Mouse (Mus musculus): ENCODE measurements around the gene Cd200r4. TPM values are rescaled to one million over a fixed set of nuclear protein-coding genes. Genes with fewer than 3 reads are reported as not detected.
"Not testable (repeated sequence)": the region's sequence is repeated elsewhere in the genome, so short reads cannot be mapped to it uniquely, and the experiment has no call there.

The Cd200r4 gene
- polyA plus RNA-seq, 1 experiment from 2014 or later: 0.11 TPM

GRCm38 (mm10) chr16:44820545-44820944 lies 9.0 kb downstream of the Cd200r4 start:
- H3K27ac ChIP-seq (ENCODE audit: low read length): no peak overlapping the region
- no peaks in the 10 kb centered on the region for H3K9me3 ChIP-seq (ENCODE audit: control insufficient read depth, low read length)
- WGBS: 66% methylated on average over 4 of the region's 4 CpGs
- ATAC-seq (ENCODE audit: low read depth): no peak
- H3K27me3 ChIP-seq (ENCODE audit: control insufficient read depth, insufficient read depth, low read depth, low read length): no peaks in the 10 kb centered on the region
- H3K9ac ChIP-seq (ENCODE audit: low read length): no peak overlapping the region
- no peak overlapping the region for H3K4me2 ChIP-seq (ENCODE audit: low read depth, low read length)
- no peak overlapping the region for H3K4me3 ChIP-seq (ENCODE audit: low read length)
- H3K36me3 ChIP-seq (ENCODE audit: control insufficient read depth, insufficient read depth, low read length): no peaks in the 10 kb centered on the region
- H3K4me1 ChIP-seq (replicated peaks; ENCODE audit: control insufficient read depth, insufficient read depth, low read length): no peaks in the 10 kb centered on the region

GRCm38 (mm10) chr16:44832286-44832685 lies 20.8 kb downstream of the Cd200r4 start:
- Histone ChIP-seq H3K9ac (ENCODE audit: low read length) (no peak overlapping the region), H3K4me1 (replicated peaks; ENCODE audit: control insufficient read depth, insufficient read depth, low read length) (no peaks in the 10 kb centered on the region), H3K4me2 (ENCODE audit: low read depth, low read length) (no peak overlapping the region), H3K27ac (ENCODE audit: low read length) (no peak overlapping the region), H3K4me3 (ENCODE audit: low read length) (no peak overlapping the region), H3K36me3 (ENCODE audit: control insufficient read depth, insufficient read depth, low read length) (no peaks in the 10 kb centered on the region), H3K27me3 (ENCODE audit: control insufficient read depth, insufficient read depth, low read depth, low read length) (no peaks in the 10 kb centered on the region), H3K9me3 (ENCODE audit: control insufficient read depth, low read length) (no peaks in the 10 kb centered on the region)
- no peak for ATAC-seq (ENCODE audit: low read depth)
- WGBS: 35% methylated on average over 3 of the region's 3 CpGs

- ATAC-seq (ENCODE audit: low read depth); H3K4me2 ChIP-seq (ENCODE audit: low read depth, low read length); H3K4me3 ChIP-seq (ENCODE audit: low read length); H3K9ac ChIP-seq (ENCODE audit: low read length); H3K27me3 ChIP-seq (ENCODE audit: control insufficient read depth, insufficient read depth, low read depth, low read length); H3K36me3 ChIP-seq (ENCODE audit: control insufficient read depth, insufficient read depth, low read length); H3K27ac ChIP-seq (ENCODE audit: low read length); H3K4me1 ChIP-seq (replicated peaks; ENCODE audit: control insufficient read depth, insufficient read depth, low read length); H3K9me3 ChIP-seq (ENCODE audit: control insufficient read depth, low read length): not testable (repeated sequence)
- WGBS: 35% methylated on average over 2 of the region's 2 CpGs
Measured at GRCm38 (mm10) chr16:44833189-44833588, 21.7 kb downstream of the Cd200r4 start.

GRCm38 (mm10) chr16:44866797-44867196 lies 55.3 kb downstream of the Cd200r4 start, which contains the start of gene Cd200r2:
TSS of gene Cd200r2 (plus strand) at chr16:44867097.
- no peak within 1 kb of the TSS for H3K27ac ChIP-seq (ENCODE audit: low read length)
- no peak within 1 kb of the TSS for H3K4me2 ChIP-seq (ENCODE audit: low read depth, low read length)
- no peak within 1 kb of the TSS for H3K9ac ChIP-seq (ENCODE audit: low read length)
- H3K27me3 ChIP-seq (ENCODE audit: control insufficient read depth, insufficient read depth, low read depth, low read length): no peaks in the 10 kb centered on the region
- H3K4me1 ChIP-seq (replicated peaks; ENCODE audit: control insufficient read depth, insufficient read depth, low read length): no peaks in the 10 kb centered on the region
- no peak within 1 kb of the TSS for H3K4me3 ChIP-seq (ENCODE audit: low read length)
- H3K9me3 ChIP-seq (ENCODE audit: control insufficient read depth, low read length): no peaks in the 10 kb centered on the region
- no peak for ATAC-seq (ENCODE audit: low read depth)
- WGBS: 77% methylated on average over 2 of the region's 2 CpGs
- no peaks in the 10 kb centered on the region for H3K36me3 ChIP-seq (ENCODE audit: control insufficient read depth, insufficient read depth, low read length)

GRCm38 (mm10) chr16:44875178-44875577 lies 63.6 kb downstream of the Cd200r4 start:
- Histone ChIP-seq H3K27me3 (ENCODE audit: control insufficient read depth, insufficient read depth, low read depth, low read length) (no peaks in the 10 kb centered on the region), H3K4me2 (ENCODE audit: low read depth, low read length) (no peak overlapping the region), H3K4me3 (ENCODE audit: low read length) (no peak overlapping the region), H3K4me1 (replicated peaks; ENCODE audit: control insufficient read depth, insufficient read depth, low read length) (no peaks in the 10 kb centered on the region), H3K36me3 (ENCODE audit: control insufficient read depth, insufficient read depth, low read length) (no peaks in the 10 kb centered on the region), H3K9ac (ENCODE audit: low read length) (no peak overlapping the region), H3K27ac (ENCODE audit: low read length) (no peak overlapping the region), H3K9me3 (ENCODE audit: control insufficient read depth, low read length) (no peaks in the 10 kb centered on the region)
- ATAC-seq (ENCODE audit: low read depth): peak; percentile 45; the same call in 1 of the 2 replicates
- WGBS: 24% methylated on average over 1 of the region's 1 CpGs

- no peak for ATAC-seq (ENCODE audit: low read depth)
- H3K27ac ChIP-seq (ENCODE audit: low read length): no peak overlapping the region
- no peak overlapping the region for H3K9ac ChIP-seq (ENCODE audit: low read length)
- H3K36me3 ChIP-seq (ENCODE audit: control insufficient read depth, insufficient read depth, low read length): no peaks in the 10 kb centered on the region
- H3K4me3 ChIP-seq (ENCODE audit: low read length): no peak overlapping the region
- no peaks in the 10 kb centered on the region for H3K4me1 ChIP-seq (replicated peaks; ENCODE audit: control insufficient read depth, insufficient read depth, low read length)
- WGBS: 60% methylated on average over 5 of the region's 5 CpGs
- H3K9me3 ChIP-seq (ENCODE audit: control insufficient read depth, low read length): no peaks in the 10 kb centered on the region
- H3K4me2 ChIP-seq (ENCODE audit: low read depth, low read length): no peak overlapping the region
- H3K27me3 ChIP-seq (ENCODE audit: control insufficient read depth, insufficient read depth, low read depth, low read length): no peaks in the 10 kb centered on the region
Measured at GRCm38 (mm10) chr16:44876625-44877024, 65.1 kb downstream of the Cd200r4 start.

GRCm38 (mm10) chr16:44877595-44877994 lies 66.1 kb downstream of the Cd200r4 start:
- no peak overlapping the region for H3K27ac ChIP-seq (ENCODE audit: low read length)
- no peak for ATAC-seq (ENCODE audit: low read depth)
- H3K9me3 ChIP-seq (ENCODE audit: control insufficient read depth, low read length): no peaks in the 10 kb centered on the region
- WGBS: 68% methylated on average over 6 of the region's 6 CpGs
- H3K36me3 ChIP-seq (ENCODE audit: control insufficient read depth, insufficient read depth, low read length): no peaks in the 10 kb centered on the region
- H3K4me3 ChIP-seq (ENCODE audit: low read length): no peak overlapping the region
- no peak overlapping the region for H3K4me2 ChIP-seq (ENCODE audit: low read depth, low read length)
- H3K4me1 ChIP-seq (replicated peaks; ENCODE audit: control insufficient read depth, insufficient read depth, low read length): no peaks in the 10 kb centered on the region
- H3K27me3 ChIP-seq (ENCODE audit: control insufficient read depth, insufficient read depth, low read depth, low read length): no peaks in the 10 kb centered on the region
- no peak overlapping the region for H3K9ac ChIP-seq (ENCODE audit: low read length)

Other genes with a start within 250 kb of the Cd200r4 start
- gene Nepro, start 87.4 kb upstream of the Cd200r4 start, polyA plus RNA-seq (2015; fragmentation: Nextera tagmentation; extraction: Ambion mirVana): 8.1 and 8.4 TPM in 2 replicates
- gene Gtpbp8, start 65.4 kb upstream of the Cd200r4 start, polyA plus RNA-seq (2015; fragmentation: Nextera tagmentation; extraction: Ambion mirVana): 27.9 and 29.7 TPM in 2 replicates
- 1.1 and 1.2 TPM in 2 replicates for gene Cd200r1, start 46.0 kb upstream of the Cd200r4 start, polyA plus RNA-seq (2015; fragmentation: Nextera tagmentation; extraction: Ambion mirVana)
- gene Cd200r2, start 55.4 kb downstream of the Cd200r4 start, polyA plus RNA-seq (2015; fragmentation: Nextera tagmentation; extraction: Ambion mirVana): not detected in 2 replicates
- 0.40 and 0.48 TPM in 2 replicates for gene Cd200r3, start 131.9 kb downstream of the Cd200r4 start, polyA plus RNA-seq (2015; fragmentation: Nextera tagmentation; extraction: Ambion mirVana)